Mouse (Mus musculus) heart, embryonic 10.5 days (tissue): ENCODE data around the gene Fbxw24. TPM values are rescaled to one million over a fixed set of nuclear protein-coding genes. Genes with fewer than 3 reads are reported as not detected.
"Not testable (repeated sequence)": the region's sequence is repeated elsewhere in the genome, so short reads cannot be mapped to it uniquely, and the experiment has no call there.

Source experiments
- DNase-seq: peaks from one replicate; pipeline ENCODE4 v3.0.0-alpha.2; 2017; ENCODE audit warnings: low spot score
- H3K27ac ChIP-seq: fragments of 300-500 bp; sonication (generic); 2 replicates; pipeline ENCODE4 v1.5.1; 2016; ENCODE audit warnings: mild to moderate bottlenecking
- H3K27me3 ChIP-seq: fragments of 300-500 bp; sonication (generic); 2 replicates; pipeline ENCODE4 v1.6.1; 2016; ENCODE audit warnings: mild to moderate bottlenecking; ENCODE audit not compliant: poor library complexity, insufficient read depth, severe bottlenecking
- H3K36me3 ChIP-seq: fragments of 300-500 bp; sonication (generic); 2 replicates; pipeline ENCODE4 v1.6.1; 2016; ENCODE audit warnings: mild to moderate bottlenecking, moderate library complexity
- H3K4me1 ChIP-seq: fragments of 300-500 bp; sonication (generic); 2 replicates; pipeline ENCODE4 v1.6.1; 2016; ENCODE audit warnings: mild to moderate bottlenecking
- H3K4me3 ChIP-seq: fragments of 300-500 bp; sonication (generic); 2 replicates; pipeline ENCODE4 v1.5.1; 2016; ENCODE audit warnings: mild to moderate bottlenecking, moderate library complexity
- H3K9me3 ChIP-seq: fragments of 300-500 bp; sonication (generic); 2 replicates; pipeline ENCODE4 v1.6.1; 2016; ENCODE audit warnings: mild to moderate bottlenecking, moderate library complexity
- WGBS: fragments of 180-500 bp; shearing (Covaris S2); methylation state at CpG from one replicate; pipeline ENCODE4 v1.1.7; 2016; 5-methylcytosine and 5-hydroxymethylcytosine counted together
- polyA plus RNA-seq: library from polyadenylated mRNA; unstranded; fragments of >200 nt; fragmentation: Nextera tagmentation; extraction: Ambion mirVana; gene quantifications from 2 replicates; pipeline ENCODE4 v1.2.1, GENCODE M21; 2016

Gene Fbxw24
- not detected in 2 replicates for polyA plus RNA-seq

DNA sequence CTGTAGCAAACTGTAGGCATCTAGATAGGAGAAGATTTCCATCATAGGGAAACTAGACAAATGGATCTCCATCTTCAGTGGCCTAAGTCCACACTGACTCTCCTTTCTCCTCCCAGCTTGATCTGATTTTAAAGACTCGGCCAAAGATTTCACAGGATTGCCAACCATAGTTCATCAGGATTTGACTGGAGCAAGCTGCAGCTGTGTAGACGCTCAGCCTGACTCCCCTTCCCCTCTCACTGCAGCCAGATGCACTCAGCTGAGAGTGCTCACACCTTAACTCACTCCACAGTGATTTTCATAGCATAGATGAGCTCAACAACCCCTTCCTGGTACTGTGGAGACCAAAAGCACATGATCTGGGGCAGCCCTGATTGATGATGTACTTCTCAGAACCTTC lies at the start of gene Fbxw24:
Gene Fbxw24 (minus strand): TSS at position 101 of the 400 bp plus-strand sequence.
- not testable (repeated sequence) for H3K36me3 ChIP-seq, H3K9me3 ChIP-seq, H3K27me3 ChIP-seq, H3K4me3 ChIP-seq, H3K27ac ChIP-seq, H3K4me1 ChIP-seq, DNase-seq
- 72% methylated on average over 2 of the region's 2 CpGs for WGBS

DNA sequence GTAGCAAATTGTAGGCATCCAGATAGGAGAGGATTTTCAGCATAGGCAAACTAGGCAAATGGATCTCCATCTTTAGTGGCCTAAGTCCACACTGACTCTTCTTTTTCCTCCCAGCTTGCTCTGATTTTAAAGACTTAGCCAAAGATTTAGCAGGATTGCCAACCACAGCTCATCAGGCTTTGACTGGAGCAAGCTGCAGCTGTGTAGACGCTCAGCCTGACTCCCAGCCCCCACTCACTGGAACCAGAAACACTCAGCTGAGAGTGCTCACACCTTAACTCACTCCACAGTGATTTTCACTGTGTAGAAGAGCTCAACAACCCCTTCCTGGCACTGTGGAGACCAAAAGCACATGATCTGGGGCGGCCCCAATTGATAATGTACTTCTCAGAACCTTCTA lies 38.7 kb upstream of the Fbxw24 start, which contains the start of gene Fbxw25:
Gene Fbxw25 (minus strand): TSS at position 101 of the 400 bp plus-strand sequence.
- H3K4me1 ChIP-seq, H3K27ac ChIP-seq, H3K27me3 ChIP-seq, H3K36me3 ChIP-seq, DNase-seq, H3K4me3 ChIP-seq, H3K9me3 ChIP-seq: not testable (repeated sequence)
- WGBS, result 65% methylated on average over 2 of the region's 2 CpGs

DNA sequence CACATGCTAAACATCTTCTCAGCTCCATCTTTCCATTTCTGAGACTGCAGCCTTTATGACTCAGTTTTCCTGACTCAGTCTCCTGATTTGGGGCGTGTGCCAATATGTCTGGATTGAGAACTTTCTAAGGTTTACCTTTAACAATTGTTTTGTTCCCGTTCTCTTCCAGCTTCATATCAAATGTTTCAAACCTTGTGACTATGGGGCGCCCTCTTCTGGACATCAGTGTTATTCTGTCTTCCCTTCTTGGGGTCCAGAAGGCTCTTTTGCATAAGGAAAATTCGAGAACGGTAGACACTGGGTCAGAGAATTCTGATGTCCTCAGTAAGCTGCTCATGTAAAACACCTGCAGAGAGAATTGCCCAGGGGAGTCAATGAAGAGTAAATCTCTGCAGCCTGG lies 19.0 kb downstream of the Fbxw24 start:
- H3K27ac ChIP-seq, H3K27me3 ChIP-seq, H3K4me3 ChIP-seq, H3K36me3 ChIP-seq, H3K9me3 ChIP-seq, H3K4me1 ChIP-seq: not testable (repeated sequence)
- DNase-seq, result peak; percentile 5
- WGBS, result 40% methylated on average over 5 of the region's 5 CpGs

DNA sequence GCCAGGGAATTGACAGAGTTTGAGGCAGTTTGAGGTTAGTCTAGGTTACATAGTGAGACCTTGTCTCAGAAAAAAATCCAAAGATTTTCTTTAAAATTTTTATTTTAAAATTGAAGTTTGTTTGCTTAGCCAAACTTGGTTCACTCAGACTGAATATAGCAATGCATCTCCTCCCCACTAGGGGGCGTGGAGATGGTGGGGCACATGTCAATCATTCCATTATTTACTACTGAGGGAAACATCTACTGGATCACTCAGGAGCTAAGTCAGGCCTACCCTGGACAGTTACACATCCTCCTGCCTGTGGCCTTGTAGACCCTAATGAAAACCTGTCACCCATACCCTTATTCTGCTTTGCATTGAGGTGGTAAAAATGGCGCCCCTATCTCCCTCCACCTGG lies 23.7 kb downstream of the Fbxw24 start:
- not testable (repeated sequence) for H3K4me1 ChIP-seq, H3K27ac ChIP-seq, H3K4me3 ChIP-seq, DNase-seq, H3K36me3 ChIP-seq, H3K9me3 ChIP-seq, H3K27me3 ChIP-seq
- 54% methylated on average over 2 of the region's 2 CpGs for WGBS

DNA sequence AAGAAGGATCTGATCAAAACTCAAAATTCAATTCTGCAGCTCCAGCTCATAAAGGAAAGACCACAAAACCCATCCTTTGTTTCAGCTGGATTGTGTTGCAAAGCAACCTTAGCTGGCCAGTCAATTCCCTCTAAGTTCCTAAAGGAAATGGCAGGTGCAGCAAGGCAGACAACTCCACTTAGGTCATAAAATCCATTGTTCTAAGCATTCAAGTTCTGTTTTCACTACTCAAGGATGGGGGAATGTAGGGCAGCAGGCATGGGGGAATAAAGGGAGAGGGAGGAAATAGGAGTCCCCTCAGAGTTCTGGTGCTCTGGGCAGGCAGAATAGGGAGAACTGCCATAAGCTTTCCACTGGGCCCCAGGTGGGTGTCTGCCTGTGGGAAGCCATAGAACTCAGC lies 28.6 kb downstream of the Fbxw24 start:
- H3K9me3 ChIP-seq, result no peaks in the 10 kb centered on the region
- H3K36me3 ChIP-seq, result no peaks in the 10 kb centered on the region
- no peaks in the 10 kb centered on the region for H3K4me1 ChIP-seq
- no peak overlapping the region for H3K27ac ChIP-seq
- no peak overlapping the region for H3K4me3 ChIP-seq
- no peak for DNase-seq
- no peaks in the 10 kb centered on the region for H3K27me3 ChIP-seq

DNA sequence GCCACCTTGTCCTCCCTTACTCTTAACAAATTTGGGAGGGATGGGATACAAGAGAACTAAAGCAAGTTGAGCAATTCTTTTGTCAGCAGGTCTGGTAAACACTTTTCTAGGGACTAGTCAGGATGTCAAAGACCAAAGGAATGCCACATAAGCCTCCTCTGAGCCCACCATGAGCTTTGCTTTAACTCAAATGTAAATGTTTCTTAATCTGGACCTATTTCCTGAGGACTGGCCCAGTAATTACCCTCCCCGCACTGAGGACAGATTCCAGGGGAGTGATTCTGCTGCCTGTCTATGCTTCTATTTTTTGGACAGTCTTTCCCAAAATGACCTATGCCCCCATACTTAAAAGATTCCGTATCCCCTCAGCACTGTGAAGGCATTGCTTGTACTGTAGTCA lies 31.0 kb downstream of the Fbxw24 start:
- Histone ChIP-seq H3K4me3 (no peak overlapping the region), H3K27me3 (no peaks in the 10 kb centered on the region), H3K27ac (no peak overlapping the region), H3K4me1 (no peaks in the 10 kb centered on the region), H3K9me3 (no peaks in the 10 kb centered on the region), H3K36me3 (no peaks in the 10 kb centered on the region)
- 72% methylated on average over 2 of the region's 2 CpGs for WGBS
- DNase-seq, result peak; percentile 14

DNA sequence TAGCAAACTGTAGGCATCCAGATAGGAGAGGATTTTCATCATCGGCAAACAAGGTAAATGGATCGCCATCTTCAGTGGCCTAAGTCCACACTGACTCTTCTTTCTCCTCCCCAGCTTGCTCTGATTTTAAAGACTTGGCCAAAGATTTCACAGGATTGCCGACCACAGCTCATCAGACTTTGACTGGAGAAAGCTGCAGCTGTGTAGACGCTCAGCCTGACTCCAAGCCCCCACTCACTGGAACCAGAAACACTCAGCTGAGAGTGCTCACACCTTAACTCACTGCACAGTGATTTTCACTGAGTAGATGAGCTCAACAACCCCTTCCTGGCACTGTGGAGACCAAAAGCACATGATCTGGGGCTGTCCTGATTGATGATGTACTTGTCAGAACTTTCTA lies 57.7 kb downstream of the Fbxw24 start, which contains the start of gene Fbxw15:
Gene Fbxw15 (minus strand): TSS at position 101 of the 400 bp plus-strand sequence.
- DNase-seq, H3K27ac ChIP-seq, H3K36me3 ChIP-seq, H3K9me3 ChIP-seq, H3K4me3 ChIP-seq, H3K27me3 ChIP-seq, H3K4me1 ChIP-seq: not testable (repeated sequence)
- 82% methylated on average over 4 of the region's 4 CpGs for WGBS

DNA sequence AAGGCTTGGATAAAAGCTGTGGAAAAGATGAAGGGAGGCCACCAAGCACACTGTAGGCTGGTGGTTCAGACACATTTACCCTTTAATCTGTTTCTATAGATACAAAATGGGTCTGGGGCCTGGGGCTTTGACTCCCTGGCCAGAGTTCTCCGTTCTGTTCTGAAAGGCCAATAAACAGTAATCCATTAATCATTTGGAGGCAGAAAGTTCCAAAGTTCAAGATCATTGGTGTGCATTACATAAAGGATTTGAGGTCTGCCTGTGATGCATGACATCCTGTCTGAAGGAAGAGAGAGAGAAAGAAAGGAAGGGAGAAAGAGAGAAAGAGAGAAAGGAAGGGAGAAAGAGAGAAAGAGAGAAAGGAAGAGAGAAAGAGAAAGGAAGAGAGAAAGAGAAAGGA lies 60.3 kb downstream of the Fbxw24 start:
- Histone ChIP-seq H3K27ac (no peak overlapping the region), H3K36me3 (no peaks in the 10 kb centered on the region), H3K27me3 (no peaks in the 10 kb centered on the region), H3K4me1 (no peaks in the 10 kb centered on the region), H3K4me3 (no peak overlapping the region), H3K9me3 (no peaks in the 10 kb centered on the region)
- no peak for DNase-seq
- 56% methylated on average over 1 of the region's 1 CpGs for WGBS

DNA sequence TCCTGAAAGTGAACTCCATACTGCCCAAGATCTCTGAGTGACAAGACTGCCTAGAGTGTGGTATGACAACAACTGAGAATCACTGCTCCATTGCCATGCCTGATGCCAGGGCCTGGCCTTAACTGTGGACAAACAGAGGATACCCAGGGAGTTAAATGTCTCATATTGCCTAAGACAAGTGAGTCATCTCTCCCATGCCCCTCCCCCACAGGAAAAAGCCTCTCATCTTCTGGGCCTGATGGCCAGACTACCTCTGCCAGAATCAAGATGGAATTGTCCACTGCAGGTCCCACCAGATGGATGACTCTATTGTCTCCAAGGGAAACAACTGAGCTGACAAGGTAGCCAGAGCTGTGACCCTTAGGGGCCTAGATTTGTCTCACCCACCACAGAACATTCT lies 63.8 kb downstream of the Fbxw24 start:
- H3K36me3 ChIP-seq, H3K4me1 ChIP-seq, DNase-seq, H3K4me3 ChIP-seq, H3K9me3 ChIP-seq, H3K27ac ChIP-seq, H3K27me3 ChIP-seq: not testable (repeated sequence)

DNA sequence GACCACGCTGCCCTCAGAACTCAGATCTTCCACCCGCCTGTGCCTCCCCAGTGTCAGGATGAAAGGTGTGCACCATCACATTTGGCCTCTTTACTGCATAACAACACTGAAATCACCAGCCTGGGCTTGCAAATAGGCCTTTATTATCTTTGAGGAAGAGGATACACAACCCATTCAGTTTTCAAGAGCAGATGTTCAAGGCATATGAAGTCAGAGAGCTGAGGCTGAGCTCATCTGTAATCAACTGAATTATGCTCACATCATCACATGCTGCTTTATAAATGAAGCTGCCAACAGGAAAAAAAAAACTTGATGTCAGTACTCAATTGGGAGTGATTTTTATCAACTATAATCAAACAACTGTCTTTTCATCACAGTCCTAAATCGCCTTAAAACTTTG lies 73.4 kb downstream of the Fbxw24 start:
- WGBS, result 58% methylated on average over 3 of the region's 3 CpGs
- Histone ChIP-seq H3K9me3 (no peaks in the 10 kb centered on the region), H3K4me1 (no peaks in the 10 kb centered on the region), H3K27me3 (no peaks in the 10 kb centered on the region), H3K4me3 (no peak overlapping the region), H3K36me3 (no peaks in the 10 kb centered on the region), H3K27ac (no peak overlapping the region)
- DNase-seq, result no peak

Other genes with a start within 250 kb of the Fbxw24 start
- not detected in 2 replicates for gene Fbxw22, start 221.8 kb downstream of the Fbxw24 start, polyA plus RNA-seq
- gene Fbxw16, start 176.9 kb downstream of the Fbxw24 start, polyA plus RNA-seq, result not detected in 2 replicates
- not detected in 2 replicates for gene Fbxw19, start 130.2 kb downstream of the Fbxw24 start, polyA plus RNA-seq
- not detected in 2 replicates for gene Fbxw15, start 57.8 kb downstream of the Fbxw24 start, polyA plus RNA-seq
- gene Fbxw25, start 38.6 kb upstream of the Fbxw24 start, polyA plus RNA-seq, result not detected in 2 replicates
- gene Fbxw18, start 76.6 kb upstream of the Fbxw24 start, polyA plus RNA-seq, result not detected in 2 replicates
- not detected in 2 replicates for gene Fbxw26, start 120.0 kb upstream of the Fbxw24 start, polyA plus RNA-seq
- gene Fbxw27, start 164.6 kb upstream of the Fbxw24 start, polyA plus RNA-seq, result not detected in 2 replicates
- not detected in 2 replicates for gene Spink8, start 186.2 kb upstream of the Fbxw24 start, polyA plus RNA-seq
- 84.4 and 93.4 TPM in 2 replicates for gene Nme6, start 206.7 kb upstream of the Fbxw24 start, polyA plus RNA-seq
- gene Camp, start 223.6 kb upstream of the Fbxw24 start, polyA plus RNA-seq, result not detected in 2 replicates
- 24.5 and 37.8 TPM in 2 replicates for gene Cdc25a, start 249.5 kb upstream of the Fbxw24 start, polyA plus RNA-seq